Mouse (Mus musculus) ZHBTc4 (cell line): Measurements from ENCODE around the gene Tusc2.

Experiments used
- DNase-seq: peaks from one replicate; pipeline ENCODE4 v3.0.0-alpha.2; 2011; ENCODE audit warnings: low read depth, low spot score

The Tusc2 gene

GRCm38 (mm10) chr9:107568331-107569261 is 5.5 kb downstream of the Tusc2 start:
- DNase-seq: peak; percentile 95

GRCm38 (mm10) chr9:107569270-107569669 is 6.2 kb downstream of the Tusc2 start:
- no peak for DNase-seq

GRCm38 (mm10) chr9:107570016-107570415 is 7.0 kb downstream of the Tusc2 start:
- no peak for DNase-seq

GRCm38 (mm10) chr9:107570845-107571244 is 7.8 kb downstream of the Tusc2 start:
- DNase-seq: no peak

GRCm38 (mm10) chr9:107571534-107572326 is 8.7 kb downstream of the Tusc2 start:
- DNase-seq: no peak

GRCm38 (mm10) chr9:107572327-107572662 is 9.2 kb downstream of the Tusc2 start:
- DNase-seq: no peak

- DNase-seq: peak; percentile 77
Observed at GRCm38 (mm10) chr9:107573774-107574173, 10.7 kb downstream of the Tusc2 start.

- peak; percentile 96 for DNase-seq
Observed at GRCm38 (mm10) chr9:107575579-107576356, 12.7 kb downstream of the Tusc2 start.

GRCm38 (mm10) chr9:107576357-107577107 is 13.5 kb downstream of the Tusc2 start, which contains the start of gene Hyal1:
TSS of gene Hyal1 (plus strand) at chr9:107576927.
- DNase-seq: peak; percentile 96

GRCm38 (mm10) chr9:107577871-107578270 is 14.8 kb downstream of the Tusc2 start:
- DNase-seq: no peak

GRCm38 (mm10) chr9:107578587-107578986 is 15.5 kb downstream of the Tusc2 start, which contains the start of gene Naa80:
TSS of gene Naa80 (plus strand) at chr9:107578887.
- DNase-seq: no peak

- DNase-seq: no peak
Observed at GRCm38 (mm10) chr9:107579023-107579900, 16.2 kb downstream of the Tusc2 start.

- peak; percentile 93 for DNase-seq
Observed at GRCm38 (mm10) chr9:107580501-107581317, 17.7 kb downstream of the Tusc2 start, which contains the start of gene Hyal3. TSS of gene Hyal3 (plus strand) at chr9:107580818.

- DNase-seq: no peak
Observed at GRCm38 (mm10) chr9:107581584-107581983, 18.5 kb downstream of the Tusc2 start.

- DNase-seq: no peak
Observed at GRCm38 (mm10) chr9:107582509-107583062, 19.5 kb downstream of the Tusc2 start.

- no peak for DNase-seq
Observed at GRCm38 (mm10) chr9:107583174-107583573, 20.1 kb downstream of the Tusc2 start.

- peak; percentile 48 for DNase-seq
Observed at GRCm38 (mm10) chr9:107586504-107586903, 23.4 kb downstream of the Tusc2 start.

GRCm38 (mm10) chr9:107586974-107587832 is 24.1 kb downstream of the Tusc2 start, which contains the start of gene Ifrd2:
TSS of gene Ifrd2 (plus strand) at chr9:107587642.
- peak; percentile 99 for DNase-seq
